Mouse (Mus musculus) large intestine, adult 2 months (tissue): Measurements from ENCODE around the gene Pgd. TPM values are rescaled to one million over a fixed set of nuclear protein-coding genes. Genes with fewer than 3 reads are reported as not detected.

Source experiments
- polyA plus RNA-seq: library from polyadenylated mRNA; depleted of rRNA; stranded (reverse); fragments of >200 nt; gene quantifications from 2 replicates; pipeline ENCODE4 v1.2.3, GENCODE M21; 2012; rRNA removed

Gene Pgd
- polyA plus RNA-seq, 1 experiment = 273 TPM

Other genes starting within 250 kb of the Pgd start
- 27.1 and 32.5 TPM in 2 replicates for gene Pex14, start 66.9 kb downstream of the Pgd start, polyA plus RNA-seq
- 19.0 and 27.5 TPM in 2 replicates for gene Dffa, start 62.6 kb downstream of the Pgd start, polyA plus RNA-seq
- 0.14 TPM in 1 of 2 replicates, not detected in the other for gene Cort, start 40.0 kb downstream of the Pgd start, polyA plus RNA-seq
- 4.9 and 5.1 TPM in 2 replicates for gene Cenps, start 29.1 kb downstream of the Pgd start, polyA plus RNA-seq
- gene Kif1b, start 140.9 kb upstream of the Pgd start, polyA plus RNA-seq = 12.7 and 30.6 TPM in 2 replicates